Mouse (Mus musculus): Measurements from ENCODE around the gene Fryl.

DNA sequence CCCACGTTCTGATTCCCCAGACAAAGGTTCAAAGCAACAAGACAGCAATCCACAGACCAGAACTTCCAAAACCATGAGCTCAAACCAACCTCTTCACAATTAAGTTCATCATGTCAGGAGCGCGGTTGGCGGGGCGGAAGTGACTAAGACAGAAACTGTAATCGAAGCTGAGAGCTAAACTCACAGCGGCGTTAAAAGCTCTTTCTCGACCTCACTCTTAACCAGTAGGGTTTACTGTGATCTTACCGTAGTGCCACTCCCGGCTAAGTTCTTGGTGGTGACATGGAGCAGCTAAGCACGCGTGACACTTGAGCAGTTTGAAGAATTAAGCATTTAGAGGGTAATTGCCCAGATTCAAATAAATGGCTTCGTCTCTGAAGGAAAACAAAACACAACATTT is 61.7 kb downstream of the Fryl start:
- TF ChIP-seq TAL1 (IDR thresholded peaks at IDR 0.05; ENCODE audit: low read length) (no peak), GATA1 (IDR thresholded peaks at IDR 0.05; ENCODE audit: low read length) (no peak)

Measured in erythroblast, embryonic 14.5 days (primary cell).